Mouse (Mus musculus) bone marrow, adult 2 months (tissue): ENCODE data around the gene Maml2.

Experiments used
- CTCF ChIP-seq: fragments of 200-500 bp; IDR thresholded peaks from 2 replicates; pipeline ENCODE4 v1.5.1; 2011; ENCODE audit warnings: low read length, control low read depth; ENCODE audit not compliant: control insufficient read depth, insufficient read depth
- POLR2A ChIP-seq: fragments of 200-500 bp; IDR thresholded peaks from 2 replicates; pipeline ENCODE4 v1.6.1; 2011; ENCODE audit warnings: low read depth, mild to moderate bottlenecking, control low read depth, low read length, borderline replicate concordance; ENCODE audit not compliant: control insufficient read depth

GRCm38 (mm10) chr9:13584435-13584834, 286.7 kb downstream of the Maml2 start:
- no peak for TF ChIP-seq POLR2A
- TF ChIP-seq CTCF = no peak
